Mouse (Mus musculus) lung, embryonic 14.5 days (tissue): ENCODE results near the gene Pigz. TPM values are rescaled to one million over a fixed set of nuclear protein-coding genes. Genes with fewer than 3 reads are reported as not detected.
"Not testable (repeated sequence)": the region's sequence is repeated elsewhere in the genome, so short reads cannot be mapped to it uniquely, and the experiment has no call there.

Experiments
- ATAC-seq: fragments of 200-750 bp; cut with Nextera tagmentation; 2 replicates; pipeline ENCODE4 v1.8.0; 2017; ENCODE audit warnings: mild to moderate bottlenecking, moderate TSS enrichment, moderate library complexity; ENCODE audit not compliant: insufficient read depth
- DNase-seq: peaks from one replicate; pipeline ENCODE4 v3.0.0-alpha.2; 2015
- H3K27ac ChIP-seq: fragments of 300-500 bp; sonication (generic); 2 replicates; pipeline ENCODE4 v1.5.1; 2014; ENCODE audit warnings: low read depth, mild to moderate bottlenecking, moderate library complexity
- H3K27me3 ChIP-seq: fragments of 300-500 bp; sonication (generic); 2 replicates; pipeline ENCODE4 v1.6.1; 2014; ENCODE audit warnings: low read length, control low read depth; ENCODE audit not compliant: insufficient read depth
- H3K36me3 ChIP-seq: fragments of 300-500 bp; sonication (generic); 2 replicates; pipeline ENCODE4 v1.6.1; 2014; ENCODE audit warnings: control low read depth; ENCODE audit not compliant: insufficient read depth
- H3K4me1 ChIP-seq: fragments of 300-500 bp; sonication (generic); 2 replicates; pipeline ENCODE4 v1.6.1; 2014; ENCODE audit warnings: antibody characterized with exemption, control low read depth; ENCODE audit not compliant: insufficient read depth
- H3K4me2 ChIP-seq: fragments of 300-500 bp; sonication (generic); 2 replicates; pipeline ENCODE4 v1.6.1; 2014; ENCODE audit warnings: mild to moderate bottlenecking
- H3K4me3 ChIP-seq: fragments of 300-500 bp; sonication (generic); 2 replicates; pipeline ENCODE4 v1.5.1; 2014; ENCODE audit warnings: low read depth, low read length
- H3K9ac ChIP-seq: fragments of 300-500 bp; sonication (generic); 2 replicates; pipeline ENCODE4 v1.6.1; 2014
- H3K9me3 ChIP-seq: fragments of 300-500 bp; sonication (generic); 2 replicates; pipeline ENCODE4 v1.6.1; 2016; ENCODE audit warnings: low read depth, low read length, control low read depth
- CTCF ChIP-seq: IDR thresholded peaks from 2 replicates; pipeline ENCODE4 v1.5.1; 2016; ENCODE audit warnings: antibody characterized with exemption, low read depth
- WGBS: fragments of 180-500 bp; shearing (Covaris S2); extraction: QIAGEN DNeasy Blood & Tissue Kit; methylation state at CpG from one replicate; pipeline ENCODE4 v1.1.7; 2014; 5-methylcytosine and 5-hydroxymethylcytosine counted together
- polyA plus RNA-seq: library from polyadenylated mRNA; unstranded; fragments of >200 nt; fragmentation: Nextera tagmentation; extraction: Ambion mirVana; gene quantifications from 2 replicates; pipeline ENCODE4 v1.2.1, GENCODE M21; 2014

Gene Pigz
- polyA plus RNA-seq, 1 experiment from 2014 or later, result 0.42 TPM

DNA sequence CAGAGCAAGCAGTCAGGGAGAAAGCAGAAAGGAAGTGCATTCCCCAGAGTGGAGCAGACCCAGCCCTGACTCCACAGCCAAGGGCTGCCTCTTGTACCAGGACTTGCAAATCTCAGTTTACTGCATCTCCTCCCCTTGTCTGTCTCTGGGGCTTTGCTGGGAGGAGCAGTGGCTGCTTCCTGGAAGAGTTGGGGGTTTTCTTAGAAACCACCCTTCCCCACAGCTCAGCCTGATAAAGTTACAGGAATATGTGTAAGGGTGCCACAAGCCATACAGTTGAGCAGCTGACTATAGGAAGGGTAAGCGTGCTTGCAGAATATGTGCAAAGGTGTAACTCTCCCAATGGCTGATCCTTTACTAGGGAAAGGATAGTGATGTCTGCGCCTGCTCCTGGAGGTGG, 6.9 kb downstream of the Pigz start:
- H3K4me2 ChIP-seq, result no peak overlapping the region
- no peaks in the 10 kb centered on the region for H3K36me3 ChIP-seq
- no peak overlapping the region for H3K27ac ChIP-seq
- no peak overlapping the region for H3K9ac ChIP-seq
- no peaks in the 10 kb centered on the region for H3K4me1 ChIP-seq
- DNase-seq, result no peak
- no peak overlapping the region for H3K4me3 ChIP-seq
- no peaks in the 10 kb centered on the region for H3K9me3 ChIP-seq
- peaks cover 9% of the 10 kb centered on the region for H3K27me3 ChIP-seq
- no peak for TF ChIP-seq CTCF
- ATAC-seq, result no peak
- 60% methylated on average over 2 of the region's 2 CpGs for WGBS

DNA sequence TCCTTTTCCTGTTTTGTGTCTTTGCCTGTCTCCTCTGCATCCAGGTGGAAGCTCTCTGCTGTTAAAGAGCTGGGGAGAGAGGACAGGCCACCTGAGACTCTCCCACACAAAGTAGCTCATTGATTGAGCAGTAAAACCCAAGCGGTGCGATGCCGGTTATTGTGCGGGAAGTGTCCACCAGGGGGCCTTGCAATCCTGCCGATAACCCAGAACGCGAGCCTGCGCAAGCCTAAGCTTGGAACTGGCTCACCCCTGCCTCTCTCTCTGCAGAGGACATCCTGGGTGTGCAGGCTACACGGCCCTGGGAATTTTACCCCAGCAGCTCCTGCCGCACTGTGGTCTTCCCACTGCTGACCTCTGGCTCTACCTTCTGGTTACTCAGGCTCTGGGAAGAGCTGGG, 10.3 kb downstream of the Pigz start:
- Histone ChIP-seq H3K27me3 (no peaks in the 10 kb centered on the region), H3K9me3 (no peaks in the 10 kb centered on the region), H3K9ac (no peak overlapping the region), H3K36me3 (no peaks in the 10 kb centered on the region), H3K4me3 (no peak overlapping the region), H3K27ac (no peak overlapping the region), H3K4me1 (no peaks in the 10 kb centered on the region), H3K4me2 (no peak overlapping the region)
- peak; percentile 49; the same call in 1 of the 2 replicates for ATAC-seq
- peak; percentile 88 for DNase-seq
- 4% methylated on average over 10 of the region's 10 CpGs for WGBS
- peak; percentile 90 for TF ChIP-seq CTCF

DNA sequence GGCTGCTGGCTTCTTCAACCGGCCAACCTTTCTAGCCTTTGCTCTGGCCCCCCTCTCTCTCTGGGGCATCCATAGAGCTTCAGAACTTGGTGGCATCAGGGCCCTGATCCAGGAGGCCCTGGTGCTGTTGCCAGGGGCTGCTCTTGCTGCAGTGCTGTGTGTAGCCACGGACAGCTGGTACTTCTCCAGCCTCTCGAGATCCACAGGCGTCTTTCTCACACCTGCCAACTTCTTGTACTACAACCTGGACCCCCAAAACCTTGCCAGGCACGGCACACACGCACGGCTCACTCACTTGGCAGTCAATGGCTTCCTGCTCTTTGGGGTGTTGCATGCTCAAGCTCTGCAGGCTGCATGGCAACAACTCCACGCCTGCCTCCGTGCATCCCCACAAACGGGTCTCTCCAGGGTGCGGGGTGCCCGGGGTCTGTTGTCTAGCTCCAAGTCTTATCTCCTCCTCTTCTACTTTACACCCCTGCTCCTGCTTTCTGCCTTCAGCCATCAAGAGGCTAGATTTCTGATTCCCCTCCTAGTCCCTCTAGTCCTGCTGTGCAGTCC, 11.1 kb downstream of the Pigz start:
- H3K9ac ChIP-seq, result no peak overlapping the region
- no peak for ATAC-seq

DNA sequence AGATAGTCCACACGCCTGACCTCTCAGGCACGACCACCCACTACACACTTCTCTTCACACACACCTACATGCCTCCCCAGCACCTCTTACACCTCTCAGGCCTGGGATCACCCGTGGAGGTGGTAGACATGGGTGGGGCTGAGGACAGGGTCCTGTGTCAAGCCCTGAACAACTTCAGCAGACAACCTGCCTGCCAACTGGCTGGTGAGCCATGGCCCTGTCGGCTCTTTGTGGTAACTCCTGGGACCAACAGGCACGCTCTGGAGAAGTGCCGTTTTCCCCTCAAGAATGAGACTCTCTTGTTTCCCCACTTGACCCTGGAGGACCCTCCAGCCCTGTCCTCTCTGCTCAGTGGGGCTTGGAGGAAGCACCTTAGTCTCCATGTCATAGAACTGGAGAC, 11.7 kb downstream of the Pigz start:
- Histone ChIP-seq H3K36me3 (0 out of 2 replicates have a peak, but pooled peaks cover 3% of the 10 kb centered on the region), H3K27me3 (no peaks in the 10 kb centered on the region), H3K9ac (no peak overlapping the region), H3K4me2 (no peak overlapping the region), H3K27ac (no peak overlapping the region), H3K4me3 (no peak overlapping the region), H3K9me3 (no peaks in the 10 kb centered on the region), H3K4me1 (no peaks in the 10 kb centered on the region)
- DNase-seq (no peak), ATAC-seq (no peak)
- 76% methylated on average over 6 of the region's 6 CpGs for WGBS
- no peak for TF ChIP-seq CTCF

More for the DNA sequence above, 11.1 kb downstream of the Pigz start:
- no peak for TF ChIP-seq CTCF
- Histone ChIP-seq H3K4me3 (no peak overlapping the region), H3K4me1 (no peaks in the 10 kb centered on the region), H3K27me3 (no peaks in the 10 kb centered on the region), H3K27ac (no peak overlapping the region), H3K36me3 (no peaks in the 10 kb centered on the region), H3K9me3 (no peaks in the 10 kb centered on the region), H3K4me2 (no peak overlapping the region)
- DNase-seq, result no peak
- 83% methylated on average over 12 of the region's 12 CpGs for WGBS

DNA sequence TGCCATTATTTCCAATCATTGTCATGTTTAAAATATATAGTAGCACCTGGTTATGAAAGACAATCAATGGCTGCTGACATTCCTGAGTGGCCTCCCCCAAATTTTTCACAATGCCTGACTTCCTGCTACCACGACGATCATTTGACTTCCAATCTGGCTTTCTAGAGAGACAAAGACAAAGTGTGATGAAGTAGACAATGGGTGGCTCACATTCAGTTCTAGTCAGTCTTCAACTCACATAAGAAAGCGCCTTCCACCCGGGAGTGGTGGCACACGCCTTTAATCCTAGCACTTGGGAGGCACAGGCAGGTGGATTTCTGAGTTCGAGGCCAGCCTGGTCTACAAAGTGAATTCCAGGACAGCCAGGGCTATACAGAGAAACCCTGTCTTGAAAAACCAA, 12.3 kb downstream of the Pigz start:
- not testable (repeated sequence) for H3K27me3 ChIP-seq, H3K4me1 ChIP-seq, H3K9me3 ChIP-seq, H3K4me3 ChIP-seq, H3K4me2 ChIP-seq, H3K9ac ChIP-seq, DNase-seq, H3K36me3 ChIP-seq, H3K27ac ChIP-seq, ATAC-seq
- WGBS, result 89% methylated on average over 6 of the region's 6 CpGs

DNA sequence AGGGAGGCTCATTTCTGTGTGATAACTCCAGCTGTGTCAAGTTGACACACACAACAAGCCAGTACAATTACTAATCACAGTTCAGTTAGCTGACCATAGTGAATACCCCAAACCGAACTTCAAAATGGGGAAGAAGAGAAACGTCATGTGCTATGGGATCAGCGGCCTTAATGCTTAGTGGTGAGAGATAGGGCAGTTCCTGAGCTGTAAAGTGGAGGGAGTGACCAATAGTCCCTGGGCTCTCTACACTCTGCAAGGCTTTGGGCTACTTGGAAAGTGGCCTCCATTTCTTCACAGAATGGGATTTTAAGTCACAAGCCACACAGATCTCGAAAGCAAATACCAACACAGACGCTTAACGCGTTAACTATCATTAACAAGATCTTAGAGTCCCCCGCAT, 13.7 kb downstream of the Pigz start:
- peaks cover 13% of the 10 kb centered on the region for H3K36me3 ChIP-seq
- H3K9me3 ChIP-seq, result no peaks in the 10 kb centered on the region
- no peak overlapping the region for H3K27ac ChIP-seq
- peak overlapping the region; percentile 91 for H3K9ac ChIP-seq
- ATAC-seq (no peak), DNase-seq (no peak)
- H3K27me3 ChIP-seq, result no peaks in the 10 kb centered on the region
- peak overlapping the region; percentile 90 for H3K4me3 ChIP-seq
- H3K4me1 ChIP-seq, result no peaks in the 10 kb centered on the region
- TF ChIP-seq CTCF, result no peak
- H3K4me2 ChIP-seq, result peak overlapping the region; percentile 82
- 23% methylated on average over 8 of the region's 8 CpGs for WGBS

DNA sequence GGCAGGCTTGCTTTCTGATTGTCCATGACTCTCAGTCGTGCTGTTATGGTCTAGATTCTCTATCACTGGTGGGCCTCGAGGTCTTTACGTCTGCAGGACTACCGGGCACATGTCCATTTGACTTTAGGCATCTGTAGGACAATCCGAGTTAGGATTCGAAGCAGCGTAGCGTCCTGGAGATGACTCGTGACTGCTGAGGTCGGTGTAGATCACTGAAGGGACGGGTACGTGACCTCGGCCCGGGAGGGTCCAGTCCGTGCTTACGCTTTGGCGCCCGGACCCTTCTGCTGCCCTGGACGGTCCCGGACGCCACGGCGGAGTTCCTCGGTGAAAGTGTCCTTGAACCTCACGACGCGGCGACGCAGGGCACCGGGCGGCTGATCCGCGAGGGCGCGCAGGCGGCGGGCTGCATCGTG, 14.3 kb downstream of the Pigz start:
- H3K4me2 ChIP-seq, result peak overlapping the region; percentile 82
- no peak for TF ChIP-seq CTCF
- H3K27me3 ChIP-seq, result no peaks in the 10 kb centered on the region
- WGBS, result under 1% methylated on average over 38 of the region's 38 CpGs
- H3K9ac ChIP-seq, result peak overlapping the region; percentile 91
- no peaks in the 10 kb centered on the region for H3K9me3 ChIP-seq
- peak overlapping the region; percentile 89 for H3K27ac ChIP-seq
- peak overlapping the region; percentile 90 for H3K4me3 ChIP-seq
- DNase-seq (no peak), ATAC-seq (peak; percentile 10; the same call in 1 of the 2 replicates)
- H3K36me3 ChIP-seq, result peaks cover 13% of the 10 kb centered on the region
- H3K4me1 ChIP-seq, result no peaks in the 10 kb centered on the region
